Mouse (Mus musculus): Measurements from ENCODE around the gene Hddc3. TPM values are rescaled to one million over a fixed set of nuclear protein-coding genes. Genes with fewer than 3 reads are reported as not detected.

The Hddc3 gene
- total RNA-seq, 2 experiments from 2014 or later, result 33.1 to 35.5 TPM

DNA sequence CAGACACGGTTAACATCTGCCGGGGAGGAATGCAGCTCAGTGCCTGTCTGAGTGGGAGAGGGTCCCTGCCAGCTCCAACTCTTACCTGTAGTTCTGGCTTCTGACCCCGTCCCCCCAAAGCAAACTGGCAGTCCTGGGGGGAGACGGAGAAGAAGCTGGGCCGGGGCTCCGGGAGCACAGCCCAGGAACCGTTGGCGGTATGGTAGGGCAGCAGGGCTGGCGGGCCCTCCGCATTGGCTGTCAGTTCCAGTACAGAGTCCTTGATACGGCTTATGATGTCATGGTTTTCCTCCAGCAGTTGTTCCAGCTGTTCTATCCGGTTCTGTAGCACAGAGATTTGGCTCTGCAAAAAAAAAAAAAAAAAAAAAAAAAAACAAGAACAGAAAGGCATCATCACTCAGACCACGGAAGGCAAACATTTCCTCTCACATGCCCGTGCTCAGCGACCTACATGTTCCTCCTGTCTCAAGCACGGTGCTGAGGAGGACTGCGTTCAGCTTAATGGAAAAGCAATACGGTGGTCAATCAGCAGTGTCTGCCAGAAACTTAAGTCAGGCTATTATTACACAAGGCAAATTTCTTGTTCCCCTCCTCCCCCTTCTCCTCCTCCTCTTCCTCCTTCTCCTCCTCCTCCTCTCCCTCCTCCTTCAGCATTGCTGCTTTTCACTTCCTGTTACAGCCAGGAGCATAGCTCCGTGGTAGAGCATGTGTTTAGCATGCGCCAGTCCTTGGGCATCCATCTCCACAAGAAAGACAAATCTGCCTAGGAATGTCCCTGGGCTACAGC is 25.9 kb downstream of the Hddc3 start:
- DNase-seq, result peak; percentile 48 to 61
- intact Hi-C loops (cut with DNase I), result no loop called here

DNA sequence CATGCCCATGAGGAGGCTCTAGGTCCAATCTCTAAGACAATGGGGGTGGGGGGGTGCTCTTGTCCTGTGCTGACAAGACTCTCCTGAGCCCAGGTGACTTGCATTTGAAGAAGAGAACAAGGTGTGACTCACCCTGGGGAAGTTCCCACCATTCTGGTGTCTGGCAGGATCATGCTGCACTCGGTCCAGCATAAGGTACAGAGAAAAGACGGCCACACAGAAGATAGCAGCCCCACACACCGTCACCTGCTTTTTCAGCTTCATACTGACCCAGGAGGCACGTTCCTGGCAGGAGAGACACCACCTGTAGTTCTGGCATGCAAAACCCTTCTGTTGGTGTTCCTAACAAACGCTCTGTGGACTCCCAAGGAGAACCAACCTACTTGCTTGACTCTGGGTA is 26.6 kb downstream of the Hddc3 start:
- DNase-seq, result no peak
- intact Hi-C loops (cut with DNase I), result no loop called here

DNA sequence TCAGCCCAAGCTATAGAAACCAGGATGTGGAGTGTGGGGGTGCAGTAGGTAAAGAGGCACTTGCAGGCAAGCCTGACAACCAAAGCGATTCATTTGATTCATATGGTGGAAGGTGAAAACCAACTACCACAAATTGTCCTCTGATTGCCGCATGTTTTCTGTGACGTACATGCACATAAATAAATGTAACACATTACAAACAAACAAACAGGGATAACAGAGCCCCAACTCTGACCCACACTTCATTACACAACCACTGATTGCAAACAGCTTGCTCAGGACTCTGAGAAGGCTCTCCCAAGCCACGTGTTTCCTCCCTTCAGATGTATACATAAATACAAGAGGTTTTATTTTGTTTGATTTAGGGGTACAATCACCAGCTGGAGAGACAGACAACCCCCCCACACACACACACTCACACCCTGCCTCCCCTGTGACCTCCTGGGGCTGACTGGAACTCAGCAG is 27.1 kb downstream of the Hddc3 start:
- DNase-seq, result no peak
- intact Hi-C loops (cut with DNase I), result loop anchor here (1.0 to 2.0 kb wide), 2 partner anchors 30 to 229 kb away; no protein-coding TSS in a partner anchor

DNA sequence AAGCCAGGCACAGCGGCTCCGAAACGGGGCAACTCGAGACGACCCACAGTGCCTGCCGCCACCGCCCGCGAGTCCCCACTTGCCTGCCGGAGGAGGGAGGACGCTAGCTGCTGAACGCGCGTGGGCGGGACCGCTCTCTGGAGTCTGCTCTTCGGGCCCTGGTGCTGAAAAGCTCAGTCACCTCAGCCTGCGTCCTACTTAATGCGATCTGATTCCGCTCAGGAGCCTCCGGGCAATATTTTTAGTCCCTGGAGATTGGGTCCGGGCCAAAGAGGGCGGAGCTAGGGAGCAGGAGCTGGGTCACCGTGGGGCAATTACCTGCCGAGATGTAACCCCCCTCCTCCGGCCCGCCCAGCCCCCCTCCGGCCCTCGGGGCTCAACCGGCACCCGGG is 27.7 kb downstream of the Hddc3 start:
- DNase-seq, result peak; percentile 88
- intact Hi-C loops (cut with DNase I), result loop anchor here (1.0 to 2.0 kb wide), 2 partner anchors 30 to 230 kb away; no protein-coding TSS in a partner anchor

DNA sequence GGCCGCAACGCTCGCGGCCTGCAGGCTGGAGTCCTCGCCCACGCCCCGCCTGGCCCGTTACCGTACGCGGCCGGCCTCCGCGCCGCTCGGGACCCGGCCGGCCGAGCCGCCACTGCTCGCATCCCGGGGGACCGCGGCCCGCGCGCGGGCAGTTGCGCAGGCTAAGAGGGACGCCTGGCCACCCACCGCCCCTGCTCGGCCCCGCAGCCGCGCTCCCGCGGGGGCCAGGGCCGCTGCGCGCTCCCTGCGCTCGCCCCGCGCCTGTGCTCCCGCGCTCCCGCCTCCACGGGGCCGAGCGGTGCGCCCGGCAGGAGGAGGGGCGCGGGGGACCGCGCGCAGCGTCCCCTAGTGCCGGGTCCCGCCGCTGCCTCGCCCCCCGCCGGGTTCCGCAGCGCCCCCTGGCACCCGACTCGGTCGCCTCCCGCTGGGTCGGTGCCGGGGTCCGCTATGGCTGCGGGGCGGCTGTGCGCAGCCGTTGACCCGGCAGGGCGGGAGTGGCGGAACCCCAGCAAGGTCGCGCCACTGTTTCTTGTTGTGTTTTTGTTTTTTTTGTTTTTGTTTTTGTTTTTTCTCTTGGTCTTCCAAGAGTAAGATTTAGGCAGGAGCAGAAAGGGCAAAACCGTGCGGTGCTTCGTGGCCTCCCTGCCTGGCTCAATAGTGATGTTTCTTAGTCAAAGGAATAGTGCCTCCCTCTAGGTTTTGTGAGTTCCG is 28.3 kb downstream of the Hddc3 start, which contains the start of gene Man2a2:
Man2a2 (minus strand) TSS at position 335 of the 711 bp plus-strand sequence.
- DNase-seq, result peak; percentile 87 to 90
- intact Hi-C loops (cut with DNase I), result loop anchor here (2.0 kb wide), 1 partner anchor 230 kb away; no protein-coding TSS in a partner anchor

DNA sequence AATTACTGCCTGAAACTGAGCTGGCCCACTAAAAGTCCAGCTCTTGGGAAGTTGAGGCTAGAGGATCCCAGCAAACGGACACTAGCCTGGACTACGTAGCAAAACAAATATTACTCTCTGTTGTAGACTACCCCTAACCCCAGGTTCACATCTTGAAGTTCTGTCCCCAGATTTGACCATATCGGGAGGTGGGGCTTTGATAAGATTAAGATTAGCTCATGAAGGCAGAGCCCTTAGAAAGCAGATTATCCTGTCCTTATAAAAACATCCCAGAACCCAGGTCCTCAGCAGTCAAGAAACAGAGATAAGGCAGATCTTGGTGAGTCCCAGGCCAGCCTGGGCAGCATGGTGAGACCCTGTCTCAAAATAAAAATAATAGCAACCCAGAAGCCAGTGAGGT is 29.3 kb downstream of the Hddc3 start:
- DNase-seq, result no peak
- intact Hi-C loops (cut with DNase I), result no loop called here

DNA sequence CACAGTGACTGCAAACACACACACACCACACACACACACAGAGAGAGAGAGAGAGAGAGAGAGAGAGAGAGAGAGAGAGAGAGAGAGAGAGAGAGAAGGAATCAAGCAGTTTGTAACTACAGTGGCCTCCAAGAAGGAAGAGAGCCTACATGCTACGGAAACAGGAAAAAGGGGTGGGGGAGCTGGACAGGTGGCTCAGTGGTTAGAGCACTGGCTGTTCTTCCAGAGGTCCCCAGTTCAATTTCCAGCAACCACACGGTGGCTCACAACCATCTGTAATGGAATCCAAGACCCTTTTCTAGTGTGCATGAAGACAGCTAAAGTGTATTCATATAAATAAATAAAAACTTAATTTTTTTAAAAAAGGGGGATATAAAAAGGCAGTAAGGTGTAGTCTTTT is 29.8 kb downstream of the Hddc3 start:
- DNase-seq, result no peak
- intact Hi-C loops (cut with DNase I), result no loop called here

DNA sequence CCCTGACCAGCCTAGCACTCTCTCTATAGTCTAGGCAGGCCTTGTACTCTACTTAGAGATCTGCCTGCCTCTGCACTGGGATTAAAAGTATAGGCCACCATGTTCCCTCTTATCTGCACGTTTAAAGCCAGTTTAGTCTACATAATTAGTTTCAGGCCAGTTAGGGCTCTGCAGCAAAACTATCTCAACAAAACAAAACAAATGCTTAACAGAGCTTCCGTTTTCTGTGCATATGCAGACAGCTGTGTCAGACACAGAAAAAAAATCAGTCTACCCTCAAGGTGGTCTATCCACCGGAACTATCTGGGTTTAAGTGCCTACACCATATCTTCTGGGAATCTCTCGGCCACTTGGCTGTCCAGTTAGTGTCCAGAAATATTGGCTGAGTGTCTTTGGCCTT is 30.4 kb downstream of the Hddc3 start:
- DNase-seq, result no peak
- intact Hi-C loops (cut with DNase I), result no loop called here

DNA sequence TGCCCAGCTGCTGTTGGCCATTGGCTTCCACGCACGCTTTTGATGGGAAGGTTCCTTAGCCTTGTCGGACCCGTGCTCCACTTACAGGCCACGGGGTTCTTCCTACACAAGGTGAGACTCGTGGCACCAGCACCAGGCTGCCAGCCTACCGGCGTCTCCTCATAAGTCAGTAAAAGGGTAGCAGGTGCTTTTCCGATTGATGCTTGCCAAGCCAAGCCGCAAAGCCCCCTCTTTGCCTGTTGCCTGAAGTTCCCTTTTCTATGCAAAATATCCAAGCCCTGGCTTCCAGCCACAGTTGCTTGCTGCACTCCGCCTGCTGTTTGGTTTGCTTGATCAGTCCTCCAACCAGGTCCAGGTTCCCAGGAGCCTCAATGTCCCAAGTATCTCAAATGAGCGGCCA is 30.9 kb downstream of the Hddc3 start:
- intact Hi-C loops (cut with DNase I), result no loop called here

DNA sequence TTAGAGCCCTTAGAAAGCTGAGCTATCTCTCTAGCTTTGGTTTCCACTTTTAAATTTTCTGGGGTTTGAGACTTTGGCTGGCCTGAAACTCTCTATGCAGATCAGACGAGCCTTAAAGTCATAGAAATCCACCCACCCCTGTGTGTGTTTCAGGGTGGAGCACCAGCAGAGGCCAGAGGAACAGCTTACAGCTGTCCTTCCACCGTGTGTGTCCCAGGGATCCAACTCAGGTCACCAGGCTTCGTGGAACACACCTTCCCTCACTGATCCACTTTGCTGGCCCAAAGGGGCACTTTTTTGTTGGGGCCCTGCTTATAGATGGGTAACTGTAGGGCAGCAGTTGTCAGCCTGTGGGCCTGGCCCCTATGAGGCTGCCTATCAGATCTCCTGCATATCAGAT is 31.4 kb downstream of the Hddc3 start:
- no peak for DNase-seq
- intact Hi-C loops (cut with DNase I), result no loop called here

More for the DNA sequence above, 30.9 kb downstream of the Hddc3 start:
- DNase-seq, result no peak

DNA sequence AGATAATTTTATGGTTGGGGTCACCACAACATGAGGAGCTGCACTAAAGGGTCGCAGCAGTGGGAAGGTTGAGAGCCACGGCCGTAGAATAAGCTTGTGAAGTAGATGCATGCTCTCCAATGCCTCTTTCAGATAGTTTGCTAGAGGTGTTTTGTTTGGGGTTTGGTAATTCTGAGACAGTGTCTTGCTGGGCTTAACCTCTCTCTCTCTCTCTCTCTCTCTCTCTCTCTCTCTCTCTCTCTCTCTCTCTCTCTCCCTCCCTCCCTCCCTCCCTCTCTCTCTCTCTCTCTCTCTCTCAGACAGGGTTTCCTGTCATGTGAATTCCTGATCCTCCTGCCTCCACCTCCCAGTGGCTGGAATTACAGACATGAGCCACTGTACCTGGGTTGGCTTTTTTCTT is 31.8 kb downstream of the Hddc3 start:
- intact Hi-C loops (cut with DNase I), result no loop called here

DNA sequence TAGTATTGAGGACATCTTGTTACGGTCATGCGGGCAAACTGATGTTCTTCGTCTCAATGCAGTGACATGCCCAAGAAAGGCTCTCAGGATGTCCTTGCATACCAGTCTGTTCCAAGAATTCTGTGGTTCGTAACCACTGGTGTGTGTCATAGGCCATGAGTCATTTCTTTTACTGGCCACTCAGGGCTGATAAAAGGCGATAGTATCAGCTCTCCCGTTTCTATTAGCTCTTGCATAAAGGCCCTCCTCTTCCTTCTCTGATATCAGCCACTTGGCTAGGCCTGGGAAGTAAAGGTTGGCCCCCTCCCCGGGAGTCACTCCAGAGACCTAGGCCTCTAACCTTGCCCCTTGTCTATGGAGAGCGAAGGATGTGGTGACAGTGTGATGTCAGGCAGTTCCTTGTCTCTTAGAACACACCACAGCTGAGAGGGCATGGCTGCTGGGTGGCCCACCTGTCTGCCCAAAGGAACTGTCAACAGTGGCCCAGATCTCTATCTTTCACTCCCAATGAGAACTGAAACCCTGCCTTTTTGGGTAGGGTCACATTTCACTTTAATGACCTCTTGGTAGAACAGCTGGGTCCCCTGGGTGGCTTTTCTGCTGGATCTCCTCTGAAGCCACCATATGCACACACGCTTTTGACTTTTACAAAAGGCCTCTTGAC is 32.6 kb downstream of the Hddc3 start:
- DNase-seq, result no peak
- intact Hi-C loops (cut with DNase I), result no loop called here

More for the DNA sequence above, 31.8 kb downstream of the Hddc3 start:
- no peak for DNase-seq

DNA sequence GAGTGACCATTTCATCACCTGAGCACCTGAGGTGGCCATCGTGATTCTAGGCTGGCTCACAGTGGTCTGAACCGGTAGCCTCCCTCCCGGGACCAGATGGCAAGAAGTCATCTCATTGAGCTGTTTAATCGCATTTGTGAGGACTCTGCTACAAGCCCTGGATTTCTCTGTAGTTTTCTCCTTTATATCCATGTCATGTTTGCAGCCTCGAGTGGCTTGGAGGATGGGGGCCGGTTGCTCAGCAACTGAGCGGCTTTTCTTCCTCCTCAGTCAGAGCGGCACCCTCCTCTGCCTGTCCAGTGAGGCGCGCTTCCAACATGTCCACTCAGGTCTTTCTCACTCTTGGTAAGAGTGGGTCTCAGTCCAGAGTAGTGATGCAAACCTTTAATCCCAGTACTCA is 33.3 kb downstream of the Hddc3 start:
- intact Hi-C loops (cut with DNase I), result no loop called here
- DNase-seq, result no peak

DNA sequence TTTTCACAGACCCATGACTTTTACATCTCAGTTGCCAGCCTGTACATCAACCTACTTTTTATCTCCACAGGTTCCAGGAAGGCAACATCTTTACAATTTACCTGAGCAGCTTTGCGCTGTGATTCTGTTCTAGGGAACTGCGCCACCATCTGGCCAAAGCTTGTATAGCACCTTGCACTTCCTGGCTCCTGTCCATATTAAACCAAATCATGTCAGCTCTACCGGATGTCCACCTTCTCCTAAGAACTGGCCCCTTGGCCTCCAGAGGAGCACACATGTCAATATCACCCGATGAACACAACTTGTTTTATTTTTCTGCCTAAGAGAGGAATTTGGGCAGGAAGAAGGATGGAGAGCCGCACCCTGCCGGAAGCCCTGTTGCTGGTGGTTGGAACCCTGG is 34.6 kb downstream of the Hddc3 start:
- DNase-seq, result peak; percentile 67 to 84
- intact Hi-C loops (cut with DNase I), result no loop called here

DNA sequence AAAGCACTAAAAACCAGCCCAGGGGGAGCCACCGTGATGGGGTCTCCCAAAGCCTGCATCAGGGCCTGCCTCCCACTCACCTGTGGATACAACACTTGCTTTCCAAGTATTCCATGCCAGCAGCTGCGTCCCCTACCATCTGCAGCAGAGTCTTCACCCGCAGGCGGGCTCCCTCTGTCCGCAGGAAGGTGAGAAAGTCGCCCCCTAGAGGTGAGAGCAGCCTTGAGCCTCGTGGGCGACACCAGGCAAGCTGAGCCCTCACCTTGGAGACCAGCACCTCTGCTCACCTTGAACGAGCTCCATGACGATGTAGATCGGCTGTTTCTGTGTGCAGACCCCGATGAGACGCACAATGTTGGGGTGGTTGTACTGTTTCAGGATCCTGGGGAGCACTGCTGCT is 36.6 kb downstream of the Hddc3 start:
- DNase-seq, result no peak
- intact Hi-C loops (cut with DNase I), result no loop called here

DNA sequence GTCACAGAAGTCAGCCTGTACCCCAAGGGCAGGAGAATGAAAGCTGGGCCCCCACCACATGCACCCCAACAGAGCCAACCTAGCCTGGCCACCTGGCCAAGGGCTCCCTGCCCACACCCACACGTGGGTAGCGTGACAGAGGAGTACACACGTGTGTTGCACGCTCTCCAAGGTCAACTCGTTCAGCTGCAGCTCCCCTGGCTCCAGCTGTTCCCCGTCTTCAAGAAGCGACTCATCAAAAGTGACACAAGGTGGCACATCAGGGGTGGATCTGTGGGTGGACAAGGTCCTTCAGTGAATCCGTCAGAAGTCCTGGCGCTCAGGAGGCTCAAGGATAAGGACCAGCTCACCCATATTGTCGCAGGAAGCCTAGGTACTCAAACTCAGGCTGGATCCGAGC is 40.0 kb downstream of the Hddc3 start:
- no peak for DNase-seq
- intact Hi-C loops (cut with DNase I), result loop anchor here (10.0 kb wide), 2 partner anchors 312 to 462 kb away; no protein-coding TSS in a partner anchor

DNA sequence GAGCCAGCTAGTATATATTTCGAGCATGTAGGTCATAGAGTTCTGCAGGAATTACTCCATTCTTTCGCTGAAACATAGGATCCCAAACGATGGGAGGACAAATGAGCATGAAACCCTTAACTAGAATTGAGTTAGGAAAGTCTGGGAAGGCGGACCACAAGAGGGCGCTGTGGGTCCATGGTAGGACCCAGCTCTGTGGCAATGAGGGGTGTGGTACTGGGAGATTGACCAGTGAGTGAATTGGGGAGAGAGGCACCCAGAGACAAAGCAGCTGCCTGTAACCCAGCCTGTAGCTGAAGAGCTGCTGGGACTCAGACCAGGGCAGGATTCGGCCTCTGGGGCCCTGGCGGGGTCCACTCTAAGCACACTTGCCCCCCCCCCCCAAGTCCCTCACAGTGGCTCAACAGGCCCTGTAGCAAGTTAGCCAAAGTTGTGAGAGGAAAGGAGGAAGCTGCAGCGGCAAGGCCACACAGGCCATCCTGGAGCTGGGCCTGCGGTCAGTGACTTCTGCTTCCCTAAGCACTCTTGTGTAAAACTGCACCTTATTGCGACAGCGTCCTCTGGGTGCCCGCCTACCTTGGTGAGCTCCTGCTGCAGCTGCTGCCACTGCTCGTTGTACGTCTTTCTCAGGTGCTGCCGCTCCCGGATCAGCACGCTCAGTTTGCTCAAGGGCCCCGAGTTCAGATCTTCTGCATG is 43.5 kb downstream of the Hddc3 start:
- intact Hi-C loops (cut with DNase I), result loop anchor here (1.0 to 10.0 kb wide), 6 partner anchors 16 to 458 kb away; no protein-coding TSS in a partner anchor
- peak; percentile 93 to 96 for DNase-seq

DNA sequence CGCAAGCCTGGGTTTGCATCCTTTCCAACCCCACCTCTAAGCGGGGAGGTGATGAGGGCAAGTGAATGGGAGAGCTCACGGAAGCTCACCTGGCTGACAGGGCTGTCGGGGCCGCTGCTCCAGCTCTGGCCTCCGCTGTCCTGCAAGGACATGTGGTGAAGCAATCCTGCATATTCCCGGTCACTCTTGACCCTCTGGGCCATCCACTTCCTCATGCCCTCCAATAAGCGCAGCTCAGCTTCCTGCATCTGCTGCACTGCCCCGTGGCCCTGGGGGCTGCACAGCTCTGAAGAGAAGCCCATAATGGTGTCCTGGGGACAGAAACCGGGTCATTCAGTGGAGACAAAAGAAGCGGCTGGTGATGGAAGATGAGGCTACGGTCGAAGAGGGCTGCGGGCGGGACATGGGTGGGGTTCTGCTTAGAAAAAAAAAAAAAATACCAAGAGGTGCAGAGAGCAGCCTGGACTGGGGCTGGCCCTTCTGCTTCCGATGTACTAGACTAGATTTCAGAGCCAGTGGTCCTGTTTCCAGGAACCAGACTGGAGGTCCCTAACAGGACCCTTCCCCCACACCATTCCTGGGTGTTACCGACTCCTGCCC is 44.2 kb downstream of the Hddc3 start:
- peak; percentile 47 to 60 for DNase-seq
- intact Hi-C loops (cut with DNase I), result loop anchor here (2.0 to 10.0 kb wide), 4 partner anchors 16 to 458 kb away; no protein-coding TSS in a partner anchor

DNA sequence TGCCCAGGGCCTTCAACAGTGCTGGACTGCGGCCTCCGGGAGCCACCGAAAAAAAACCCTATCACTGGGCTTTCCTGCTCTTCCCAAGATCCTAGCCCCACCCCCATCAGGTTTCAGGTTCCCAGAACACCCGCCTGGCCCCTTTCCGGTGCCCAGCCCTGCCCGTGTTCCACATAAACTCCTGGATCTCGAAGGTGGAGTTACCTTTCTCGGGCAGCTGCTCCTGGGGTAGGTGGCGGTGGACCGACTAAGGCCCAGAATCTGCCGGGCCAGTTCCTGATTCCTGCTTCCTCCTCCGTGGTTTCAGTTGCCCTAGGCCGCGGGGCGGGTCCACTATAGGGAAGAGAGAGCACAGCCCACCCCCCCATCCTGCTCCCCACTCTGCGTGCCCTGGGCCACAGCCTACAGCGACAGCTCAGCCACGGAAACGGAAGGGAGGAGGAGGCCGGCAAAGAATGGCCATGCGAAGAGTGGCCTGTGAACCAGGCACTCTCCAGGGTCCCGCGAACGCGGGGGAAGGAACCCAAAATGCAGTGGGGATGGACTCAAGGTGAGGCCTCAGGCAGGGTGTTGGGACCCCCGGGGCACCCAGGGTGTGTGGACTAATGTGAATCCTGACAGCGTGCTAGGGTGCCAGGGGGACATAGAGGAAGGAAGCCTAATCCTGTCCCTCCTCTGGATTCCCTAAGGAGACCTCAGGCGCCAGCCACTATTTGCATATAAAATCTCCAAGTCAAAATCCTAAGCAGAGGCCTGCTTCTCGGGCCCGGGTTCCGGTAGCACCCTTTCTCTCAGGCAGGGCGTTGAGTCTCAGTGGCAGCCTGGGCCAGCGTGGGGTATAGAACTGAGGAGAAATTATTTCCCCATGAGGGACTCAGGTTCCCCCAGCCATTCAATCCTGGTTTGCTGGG is 45.0 kb downstream of the Hddc3 start, which contains the start of gene Fes:
Fes (minus strand) TSS at position 314 of the 911 bp plus-strand sequence.
- peak; percentile 78 to 81 for DNase-seq
- intact Hi-C loops (cut with DNase I), result loop anchor here (2.0 to 10.0 kb wide), 4 partner anchors 15 to 457 kb away; no protein-coding TSS in a partner anchor
